Mouse (Mus musculus): ENCODE data around the gene Scgb2b24. TPM values are rescaled to one million over a fixed set of nuclear protein-coding genes. Genes with fewer than 3 reads are reported as not detected.

Scgb2b24 gene
- not detected in 2 replicates for polyA plus RNA-seq (2012; ENCODE audit: insufficient read depth, insufficient read length, low replicate concordance, missing spikeins)

GRCm38 (mm10) chr7:33739212-33739611 lies at the start of gene Scgb2b24:
Gene Scgb2b24 (minus strand): TSS chr7:33739312.
- TF ChIP-seq POLR2A (IDR thresholded peaks at IDR 0.05; ENCODE audit: insufficient read depth, low read depth, low read length), result no peak
- no peak for TF ChIP-seq CTCF (IDR thresholded peaks at IDR 0.05; ENCODE audit: insufficient read depth, low read depth, low read length)
- 74% methylated on average over 2 of the region's 2 CpGs for WGBS
- no peak within 1 kb of the TSS for H3K4me3 ChIP-seq (ENCODE audit: insufficient read depth, low read depth, low read length)
- H3K27ac ChIP-seq (ENCODE audit: insufficient read depth, low read depth, low read length), result no peak within 1 kb of the TSS
- H3K4me1 ChIP-seq (ENCODE audit: control insufficient read depth, insufficient read depth, low read length), result no peaks in the 10 kb centered on the region

- 77% methylated on average over 3 of the region's 3 CpGs for WGBS
- H3K4me3 ChIP-seq (ENCODE audit: insufficient read depth, low read depth, low read length), result no peak within 1 kb of the TSS
- TF ChIP-seq POLR2A (IDR thresholded peaks at IDR 0.05; ENCODE audit: insufficient read depth, low read depth, low read length) (no peak), CTCF (IDR thresholded peaks at IDR 0.05; ENCODE audit: insufficient read depth, low read depth, low read length) (no peak)
- no peak within 1 kb of the TSS for H3K27ac ChIP-seq (ENCODE audit: insufficient read depth, low read depth, low read length)
- H3K4me1 ChIP-seq (ENCODE audit: control insufficient read depth, insufficient read depth, low read length), result no peaks in the 10 kb centered on the region
Observed at GRCm38 (mm10) chr7:33743499-33743898, 4.4 kb upstream of the Scgb2b24 start, which contains the start of gene Scgb1b24. Gene Scgb1b24 (plus strand): TSS chr7:33743799.

- no peaks in the 10 kb centered on the region for H3K4me1 ChIP-seq (ENCODE audit: control insufficient read depth, insufficient read depth, low read length)
- TF ChIP-seq CTCF (IDR thresholded peaks at IDR 0.05; ENCODE audit: insufficient read depth, low read depth, low read length) (no peak), POLR2A (IDR thresholded peaks at IDR 0.05; ENCODE audit: insufficient read depth, low read depth, low read length) (no peak)
- WGBS, result 20% methylated on average over 1 of the region's 1 CpGs
- H3K27ac ChIP-seq (ENCODE audit: insufficient read depth, low read depth, low read length), result no peak overlapping the region
- no peak overlapping the region for H3K4me3 ChIP-seq (ENCODE audit: insufficient read depth, low read depth, low read length)
Observed at GRCm38 (mm10) chr7:33689864-33690263, 49.2 kb downstream of the Scgb2b24 start.

Other genes starting within 250 kb of the Scgb2b24 start
- gene Scgb2b21, start 218.9 kb downstream of the Scgb2b24 start, polyA plus RNA-seq (2012; ENCODE audit: insufficient read depth, insufficient read length, low replicate concordance, missing spikeins), result not detected in 2 replicates
- not detected in 2 replicates for gene Scgb1b24, start 4.5 kb upstream of the Scgb2b24 start, polyA plus RNA-seq (2012; ENCODE audit: insufficient read depth, insufficient read length, low replicate concordance, missing spikeins)
- gene Scgb2b26, start 205.7 kb upstream of the Scgb2b24 start, polyA plus RNA-seq (2012; ENCODE audit: insufficient read depth, insufficient read length, low replicate concordance, missing spikeins), result not detected in 2 replicates

Data from olfactory bulb, adult 2 months (tissue).